Mouse (Mus musculus): ENCODE data around the gene Gm21663.
"Not testable (repeated sequence)": the region's sequence is repeated elsewhere in the genome, so short reads cannot be mapped to it uniquely, and the experiment has no call there.

Gene Gm21663

DNA sequence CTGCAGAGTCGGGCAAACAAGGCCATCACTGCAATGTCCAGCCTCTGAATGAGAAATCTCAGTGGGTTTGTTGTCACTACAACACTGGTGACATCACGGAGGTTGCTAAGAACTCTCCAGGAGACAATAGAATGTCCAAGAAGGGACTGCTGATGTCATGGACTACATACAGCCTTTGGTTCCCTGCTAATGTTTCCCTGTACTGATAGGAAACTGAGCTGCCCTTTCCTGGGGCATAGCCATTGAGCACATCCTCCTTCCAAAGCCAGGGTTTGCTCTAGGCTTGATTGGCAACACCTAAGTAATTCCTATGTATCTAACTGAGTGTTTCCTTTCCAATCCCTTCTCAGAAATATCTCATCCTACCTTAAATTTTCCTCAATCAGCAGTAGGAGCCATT is at the start of gene Gm21663:
Gm21663 (minus strand) TSS at position 101 of the 400 bp plus-strand sequence.
- DNase-seq (ENCODE audit: low spot score) = not testable (repeated sequence)

DNA sequence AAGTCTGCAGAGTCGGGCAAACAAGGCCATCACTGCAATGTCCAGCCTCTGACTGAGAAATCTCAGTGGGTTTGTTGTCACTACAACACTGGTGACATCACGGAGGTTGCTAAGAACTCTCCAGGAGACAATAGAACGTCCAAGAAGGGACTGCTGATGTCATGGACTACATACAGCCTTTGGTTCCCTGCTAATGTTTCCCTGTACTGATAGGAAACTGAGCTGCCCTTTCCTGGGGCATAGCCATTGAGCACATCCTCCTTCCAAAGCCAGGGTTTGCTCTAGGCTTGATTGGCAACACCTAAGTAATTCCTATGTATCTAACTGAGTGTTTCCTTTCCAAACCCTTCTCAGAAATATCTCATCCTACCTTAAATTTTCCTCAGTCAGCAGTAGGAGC is 46.4 kb upstream of the Gm21663 start, which contains the start of gene Gm21698:
Gm21698 (minus strand) TSS at position 101 of the 400 bp plus-strand sequence.
- DNase-seq (ENCODE audit: low spot score) = not testable (repeated sequence)

DNA sequence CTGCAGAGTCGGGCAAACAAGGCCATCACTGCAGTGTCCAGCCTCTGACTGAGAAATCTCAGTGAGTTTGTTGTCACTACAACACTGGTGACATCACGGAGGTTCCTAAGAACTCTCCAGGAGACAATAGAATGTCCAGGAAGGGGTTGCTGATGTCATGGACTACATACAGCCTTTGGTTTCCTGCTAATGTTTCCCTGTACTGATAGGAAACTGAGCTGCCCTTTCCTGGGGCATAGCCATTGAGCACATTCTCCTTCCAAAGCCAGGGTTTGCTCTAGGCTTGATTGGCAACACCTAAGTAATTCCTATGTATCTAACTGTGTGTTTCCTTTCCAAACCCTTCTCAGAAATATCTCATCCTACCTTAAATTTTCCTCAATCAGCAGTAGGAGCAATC is 30.4 kb upstream of the Gm21663 start, which contains the start of gene Gm21680:
Gm21680 (minus strand) TSS at position 101 of the 400 bp plus-strand sequence.
- not testable (repeated sequence) for DNase-seq (ENCODE audit: low spot score)

DNA sequence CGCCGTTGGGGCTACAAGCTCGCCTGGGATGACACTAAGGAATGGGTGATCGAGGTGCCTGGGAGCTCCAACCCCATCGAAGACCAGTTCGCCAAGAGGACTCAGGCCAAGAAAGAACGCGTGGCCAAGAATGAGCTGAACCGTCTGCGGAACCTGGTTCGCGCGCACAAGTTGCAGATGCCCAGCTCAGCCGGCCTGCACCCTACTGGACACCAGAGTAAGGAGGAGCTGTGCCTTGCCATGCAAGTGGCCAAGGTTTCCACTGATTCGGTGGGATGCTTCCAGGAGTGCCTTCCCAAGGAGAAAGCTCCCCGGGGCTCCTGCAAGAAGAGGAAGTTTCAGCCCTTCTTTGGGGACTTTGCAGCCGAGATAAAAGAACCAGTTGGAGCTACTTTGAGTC is 14.9 kb upstream of the Gm21663 start:
- DNase-seq (ENCODE audit: low spot score) = not testable (repeated sequence)

DNA sequence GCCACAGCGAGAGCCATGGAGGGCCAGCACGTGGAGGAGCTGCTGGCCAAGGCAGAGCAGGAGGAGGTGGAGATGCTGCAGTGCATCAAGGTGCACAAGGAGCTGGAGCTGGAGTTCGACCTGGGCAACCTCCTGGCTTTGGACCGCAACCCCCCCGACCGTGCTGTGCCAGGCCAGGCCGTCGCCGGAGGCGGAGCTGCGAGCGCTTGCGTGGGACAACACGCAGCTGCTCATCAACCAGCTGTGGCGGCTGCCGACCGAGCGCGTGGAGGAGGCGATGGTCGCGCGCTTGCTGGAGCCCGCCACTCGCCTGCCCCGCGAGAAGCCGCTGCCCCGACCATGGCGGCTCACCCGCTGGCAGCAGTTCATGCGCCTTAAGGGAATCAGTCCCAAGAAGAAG is 14.4 kb upstream of the Gm21663 start:
- peak; percentile 3 for DNase-seq (ENCODE audit: low spot score)

DNA sequence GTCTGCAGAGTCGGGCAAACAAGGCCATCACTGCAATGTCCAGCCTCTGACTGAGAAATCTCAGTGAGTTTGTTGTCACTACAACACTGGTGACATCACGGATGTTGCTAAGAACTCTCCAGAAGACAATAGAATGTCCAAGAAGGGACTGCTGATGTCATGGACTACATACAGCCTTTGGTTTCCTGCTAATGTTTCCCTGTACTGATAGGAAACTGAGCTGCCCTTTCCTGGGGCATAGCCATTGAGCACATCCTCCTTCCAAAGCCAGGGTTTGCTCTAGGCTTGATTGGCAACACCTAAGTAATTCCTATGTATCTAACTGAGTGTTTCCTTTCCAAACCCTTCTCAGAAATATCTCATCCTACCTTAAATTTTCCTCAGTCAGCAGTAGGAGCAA is 12.1 kb upstream of the Gm21663 start, which contains the start of gene Gm21671:
Gm21671 (minus strand) TSS at position 101 of the 400 bp plus-strand sequence.
- not testable (repeated sequence) for DNase-seq (ENCODE audit: low spot score)

DNA sequence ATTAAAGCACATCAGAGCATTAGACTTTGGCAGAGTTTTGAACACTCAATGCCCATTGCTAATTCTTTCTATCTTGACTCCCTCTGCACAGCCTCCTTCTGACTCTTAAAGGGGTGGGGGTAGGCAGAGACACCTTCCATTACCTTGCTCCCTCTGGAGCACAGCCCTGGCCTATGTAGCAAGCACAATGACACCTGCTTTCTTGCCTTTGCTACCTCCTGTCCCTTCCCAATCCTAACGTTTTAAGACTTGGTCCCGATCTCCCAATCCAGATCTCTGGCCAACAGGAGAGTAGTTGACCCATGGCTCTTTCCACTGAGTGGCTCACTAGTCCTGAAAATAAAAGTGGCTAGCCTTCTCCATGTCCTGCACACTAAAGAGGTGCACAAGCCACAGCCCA is 3.2 kb upstream of the Gm21663 start:
- DNase-seq (ENCODE audit: low spot score) = not testable (repeated sequence)

DNA sequence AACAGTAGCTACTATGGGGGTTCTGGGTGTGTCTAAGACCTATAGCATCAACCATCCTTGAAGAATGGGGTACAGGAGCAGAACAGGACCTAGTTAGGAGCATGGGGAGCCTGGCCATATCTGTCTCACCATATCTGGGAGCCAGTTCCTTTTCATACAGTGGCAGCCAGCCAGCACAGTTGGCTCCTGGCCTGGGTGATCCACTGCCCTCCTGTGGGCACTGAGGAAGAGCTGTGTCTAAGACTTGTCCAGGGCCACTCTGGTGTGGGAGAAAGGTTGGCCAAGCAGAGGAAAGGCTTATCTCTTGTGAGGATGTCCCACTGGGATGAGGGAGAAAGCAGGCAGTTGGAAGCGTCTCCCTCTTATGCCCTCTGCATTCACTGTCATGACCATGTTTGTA is 50.9 kb downstream of the Gm21663 start:
- no peak for DNase-seq (ENCODE audit: low spot score)

DNA sequence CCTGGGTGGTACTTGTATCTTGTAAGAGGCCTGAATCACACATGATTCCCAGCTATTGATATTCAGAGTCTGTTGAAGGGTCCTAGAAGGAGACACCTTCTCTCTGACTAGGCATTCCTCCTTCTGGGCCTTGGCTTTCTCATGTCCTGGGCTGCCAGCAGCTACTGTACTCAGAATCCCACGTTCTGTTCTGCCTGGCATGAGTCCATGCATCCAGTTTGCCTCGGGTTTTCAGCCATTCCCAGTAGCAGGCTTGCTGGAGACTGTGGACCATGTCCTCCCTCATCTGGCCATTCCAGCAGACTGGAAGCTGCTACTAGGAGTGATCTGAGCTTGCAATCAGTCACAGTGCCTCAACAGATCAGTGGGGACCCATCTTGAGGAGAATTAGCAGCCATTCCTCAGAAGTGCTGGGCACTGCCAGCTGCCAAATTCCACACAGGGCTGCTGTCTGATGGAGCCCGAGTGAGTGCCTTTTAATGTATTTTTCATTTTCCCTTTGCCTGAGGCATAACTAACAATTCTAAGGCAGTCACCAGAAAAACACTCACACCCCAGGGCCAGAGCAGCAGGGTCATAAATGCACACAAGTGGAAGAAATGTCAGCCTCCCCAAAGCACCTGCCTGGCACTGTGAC is 52.3 kb downstream of the Gm21663 start:
- DNase-seq (ENCODE audit: low spot score) = no peak

DNA sequence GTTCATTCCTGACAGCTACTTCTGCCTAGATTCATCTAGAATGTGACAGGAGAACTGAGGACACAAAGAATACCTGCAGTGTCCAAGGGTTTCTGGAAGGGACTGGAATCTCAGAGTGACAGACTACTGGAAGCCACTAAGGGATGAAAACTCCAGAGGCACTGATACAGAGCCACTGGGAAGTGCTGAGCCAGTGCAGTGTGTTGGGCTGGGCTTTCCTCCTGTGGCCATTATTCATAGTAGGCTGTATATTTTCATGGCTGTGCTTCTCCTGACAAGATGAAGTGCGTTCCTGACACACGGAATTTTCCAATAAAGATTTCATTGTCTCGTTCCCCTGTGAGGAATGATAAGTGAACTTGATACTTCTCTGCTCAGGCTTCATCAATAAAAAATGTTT is 55.5 kb downstream of the Gm21663 start:
- no peak for DNase-seq (ENCODE audit: low spot score)
